Mouse (Mus musculus): ENCODE data around the gene Stn1. TPM values are rescaled to one million over a fixed set of nuclear protein-coding genes. Genes with fewer than 3 reads are reported as not detected.
A peak's percentile ranks its signal among the peaks of the same experiment; 100 is the strongest.

The Stn1 gene
- polyA plus RNA-seq, 1 experiment from 2014 or later, result 12.7 TPM

- 68% methylated on average over 2 of the region's 2 CpGs for WGBS (ENCODE audit: insufficient replicate concordance)
- no peak for ATAC-seq (ENCODE audit: low read depth)
- H3K9ac ChIP-seq, result no peak overlapping the region
- H3K36me3 ChIP-seq, result no peaks in the 10 kb centered on the region
- H3K27ac ChIP-seq, result no peak overlapping the region
- DNase-seq, result no peak
- H3K4me2 ChIP-seq, result no peak overlapping the region
- 0 out of 2 replicates have a peak, but pooled peaks cover 2% of the 10 kb centered on the region for H3K27me3 ChIP-seq
- H3K4me3 ChIP-seq (replicated peaks), result no peak overlapping the region
- 0 out of 2 replicates have a peak, but pooled peaks cover 3% of the 10 kb centered on the region for H3K9me3 ChIP-seq (replicated peaks)
- H3K4me1 ChIP-seq (replicated peaks), result no peaks in the 10 kb centered on the region
Observed at GRCm38 (mm10) chr19:47491853-47492252, 45.5 kb downstream of the Stn1 start.

- Histone ChIP-seq H3K27me3 (0 out of 2 replicates have a peak, but pooled peaks cover 4% of the 10 kb centered on the region), H3K4me3 (replicated peaks) (no peak overlapping the region), H3K4me2 (no peak overlapping the region), H3K9me3 (replicated peaks) (0 out of 2 replicates have a peak, but pooled peaks cover 3% of the 10 kb centered on the region), H3K36me3 (no peaks in the 10 kb centered on the region), H3K27ac (no peak overlapping the region), H3K9ac (no peak overlapping the region), H3K4me1 (replicated peaks) (no peaks in the 10 kb centered on the region)
- 58% methylated on average over 3 of the region's 3 CpGs for WGBS (ENCODE audit: insufficient replicate concordance)
- DNase-seq, result no peak
- ATAC-seq (ENCODE audit: low read depth), result no peak
Observed at GRCm38 (mm10) chr19:47489233-47489632, 48.1 kb downstream of the Stn1 start.

- Histone ChIP-seq H3K4me1 (replicated peaks) (no peaks in the 10 kb centered on the region), H3K9ac (no peak overlapping the region), H3K9me3 (replicated peaks) (0 out of 2 replicates have a peak, but pooled peaks cover 3% of the 10 kb centered on the region), H3K36me3 (no peaks in the 10 kb centered on the region), H3K4me2 (no peak overlapping the region), H3K4me3 (replicated peaks) (no peak overlapping the region), H3K27me3 (0 out of 2 replicates have a peak, but pooled peaks cover 4% of the 10 kb centered on the region), H3K27ac (no peak overlapping the region)
- no peak for DNase-seq
- whole genome bisulfite sequencing (ENCODE audit: insufficient replicate concordance), result 48% methylated on average over 4 of the region's 4 CpGs
- ATAC-seq (ENCODE audit: low read depth), result no peak
Observed at GRCm38 (mm10) chr19:47488250-47488649, 49.1 kb downstream of the Stn1 start.

GRCm38 (mm10) chr19:47487572-47487971 is 49.7 kb downstream of the Stn1 start:
- 78% methylated on average over 9 of the region's 9 CpGs for WGBS (ENCODE audit: insufficient replicate concordance)
- Histone ChIP-seq H3K4me3 (replicated peaks) (no peak overlapping the region), H3K9ac (no peak overlapping the region), H3K36me3 (no peaks in the 10 kb centered on the region), H3K4me2 (no peak overlapping the region), H3K4me1 (replicated peaks) (no peaks in the 10 kb centered on the region), H3K27ac (no peak overlapping the region), H3K9me3 (replicated peaks) (0 out of 2 replicates have a peak, but pooled peaks cover 3% of the 10 kb centered on the region), H3K27me3 (0 out of 2 replicates have a peak, but pooled peaks cover 4% of the 10 kb centered on the region)
- DNase-seq (no peak), ATAC-seq (ENCODE audit: low read depth) (no peak)

GRCm38 (mm10) chr19:47485997-47486566 is 51.2 kb downstream of the Stn1 start:
- no peaks in the 10 kb centered on the region for H3K4me1 ChIP-seq (replicated peaks)
- H3K27me3 ChIP-seq, result 0 out of 2 replicates have a peak, but pooled peaks cover 4% of the 10 kb centered on the region
- WGBS (ENCODE audit: insufficient replicate concordance), result 26% methylated on average over 9 of the region's 9 CpGs
- H3K4me3 ChIP-seq (replicated peaks), result no peak overlapping the region
- H3K4me2 ChIP-seq, result no peak overlapping the region
- H3K9me3 ChIP-seq (replicated peaks), result 0 out of 2 replicates have a peak, but pooled peaks cover 3% of the 10 kb centered on the region
- no peak overlapping the region for H3K27ac ChIP-seq
- ATAC-seq (ENCODE audit: low read depth) (no peak), DNase-seq (no peak)
- H3K36me3 ChIP-seq, result no peaks in the 10 kb centered on the region
- H3K9ac ChIP-seq, result no peak overlapping the region

- no peak overlapping the region for H3K4me3 ChIP-seq (replicated peaks)
- H3K4me2 ChIP-seq, result no peak overlapping the region
- no peak overlapping the region for H3K9ac ChIP-seq
- 0 out of 2 replicates have a peak, but pooled peaks cover 4% of the 10 kb centered on the region for H3K27me3 ChIP-seq
- DNase-seq, result no peak
- no peaks in the 10 kb centered on the region for H3K36me3 ChIP-seq
- no peak for ATAC-seq (ENCODE audit: low read depth)
- H3K4me1 ChIP-seq (replicated peaks), result no peaks in the 10 kb centered on the region
- 72% methylated on average over 3 of the region's 3 CpGs for WGBS (ENCODE audit: insufficient replicate concordance)
- 0 out of 2 replicates have a peak, but pooled peaks cover under 1% of the 10 kb centered on the region for H3K9me3 ChIP-seq (replicated peaks)
- H3K27ac ChIP-seq, result no peak overlapping the region
Observed at GRCm38 (mm10) chr19:47484110-47484509, 53.2 kb downstream of the Stn1 start.

- Histone ChIP-seq H3K9ac (no peak overlapping the region), H3K4me1 (replicated peaks) (no peaks in the 10 kb centered on the region), H3K36me3 (no peaks in the 10 kb centered on the region), H3K4me3 (replicated peaks) (no peak overlapping the region), H3K27me3 (0 out of 2 replicates have a peak, but pooled peaks cover 4% of the 10 kb centered on the region), H3K9me3 (replicated peaks) (no peaks in the 10 kb centered on the region), H3K4me2 (no peak overlapping the region), H3K27ac (no peak overlapping the region)
- ATAC-seq (ENCODE audit: low read depth) (no peak), DNase-seq (no peak)
- WGBS (ENCODE audit: insufficient replicate concordance), result 61% methylated on average over 3 of the region's 3 CpGs
Observed at GRCm38 (mm10) chr19:47483346-47483745, 54.0 kb downstream of the Stn1 start.

GRCm38 (mm10) chr19:47473453-47473852 is 63.9 kb downstream of the Stn1 start:
- no peak overlapping the region for H3K4me3 ChIP-seq (replicated peaks)
- 79% methylated on average over 3 of the region's 3 CpGs for WGBS (ENCODE audit: insufficient replicate concordance)
- H3K4me1 ChIP-seq (replicated peaks), result peaks cover 28% of the 10 kb centered on the region
- H3K27me3 ChIP-seq, result 0 out of 2 replicates have a peak, but pooled peaks cover 6% of the 10 kb centered on the region
- ATAC-seq (ENCODE audit: low read depth), result no peak
- no peak overlapping the region for H3K27ac ChIP-seq
- no peaks in the 10 kb centered on the region for H3K9me3 ChIP-seq (replicated peaks)
- no peak overlapping the region for H3K4me2 ChIP-seq
- no peak for DNase-seq
- no peaks in the 10 kb centered on the region for H3K36me3 ChIP-seq
- H3K9ac ChIP-seq, result no peak overlapping the region

GRCm38 (mm10) chr19:47472881-47473400 is 64.4 kb downstream of the Stn1 start:
- H3K4me1 ChIP-seq (replicated peaks), result peaks cover 33% of the 10 kb centered on the region
- H3K36me3 ChIP-seq, result no peaks in the 10 kb centered on the region
- 65% methylated on average over 15 of the region's 15 CpGs for WGBS (ENCODE audit: insufficient replicate concordance)
- H3K27ac ChIP-seq, result no peak overlapping the region
- no peak overlapping the region for H3K4me3 ChIP-seq (replicated peaks)
- DNase-seq (no peak), ATAC-seq (ENCODE audit: low read depth) (no peak)
- no peak overlapping the region for H3K4me2 ChIP-seq
- no peak overlapping the region for H3K9ac ChIP-seq
- H3K27me3 ChIP-seq, result 0 out of 2 replicates have a peak, but pooled peaks cover 6% of the 10 kb centered on the region
- H3K9me3 ChIP-seq (replicated peaks), result no peaks in the 10 kb centered on the region

- H3K9ac ChIP-seq, result no peak overlapping the region
- DNase-seq (no peak), ATAC-seq (ENCODE audit: low read depth) (peak; percentile 71)
- no peak overlapping the region for H3K27ac ChIP-seq
- no peak overlapping the region for H3K4me2 ChIP-seq
- H3K36me3 ChIP-seq, result no peaks in the 10 kb centered on the region
- peaks cover 34% of the 10 kb centered on the region for H3K4me1 ChIP-seq (replicated peaks)
- no peak overlapping the region for H3K4me3 ChIP-seq (replicated peaks)
- H3K27me3 ChIP-seq, result 0 out of 2 replicates have a peak, but pooled peaks cover 6% of the 10 kb centered on the region
- WGBS (ENCODE audit: insufficient replicate concordance), result 33% methylated on average over 4 of the region's 4 CpGs
- no peaks in the 10 kb centered on the region for H3K9me3 ChIP-seq (replicated peaks)
Observed at GRCm38 (mm10) chr19:47471808-47472207, 65.5 kb downstream of the Stn1 start.

GRCm38 (mm10) chr19:47468750-47469149 is 68.6 kb downstream of the Stn1 start:
- Histone ChIP-seq H3K27ac (no peak overlapping the region), H3K4me2 (no peak overlapping the region), H3K27me3 (peaks cover 24% of the 10 kb centered on the region), H3K9ac (no peak overlapping the region; the same call in 1 of the 2 replicates), H3K4me1 (replicated peaks) (peaks cover 54% of the 10 kb centered on the region), H3K4me3 (replicated peaks) (no peak overlapping the region), H3K9me3 (replicated peaks) (no peaks in the 10 kb centered on the region), H3K36me3 (no peaks in the 10 kb centered on the region)
- WGBS (ENCODE audit: insufficient replicate concordance), result 43% methylated on average over 3 of the region's 3 CpGs
- ATAC-seq (ENCODE audit: low read depth), result no peak
- no peak for DNase-seq

- no peak for ATAC-seq (ENCODE audit: low read depth)
- no peaks in the 10 kb centered on the region for H3K9me3 ChIP-seq (replicated peaks)
- H3K27me3 ChIP-seq, result peaks cover 41% of the 10 kb centered on the region
- no peaks in the 10 kb centered on the region for H3K36me3 ChIP-seq
- peaks cover 60% of the 10 kb centered on the region for H3K4me1 ChIP-seq (replicated peaks)
- H3K27ac ChIP-seq, result no peak overlapping the region
- 75% methylated on average over 8 of the region's 8 CpGs for WGBS (ENCODE audit: insufficient replicate concordance)
- no peak overlapping the region for H3K9ac ChIP-seq
- no peak overlapping the region for H3K4me3 ChIP-seq (replicated peaks)
- DNase-seq, result no peak
- H3K4me2 ChIP-seq, result no peak overlapping the region
Observed at GRCm38 (mm10) chr19:47466775-47467174, 70.5 kb downstream of the Stn1 start.
